In the genomic region with DNA sequence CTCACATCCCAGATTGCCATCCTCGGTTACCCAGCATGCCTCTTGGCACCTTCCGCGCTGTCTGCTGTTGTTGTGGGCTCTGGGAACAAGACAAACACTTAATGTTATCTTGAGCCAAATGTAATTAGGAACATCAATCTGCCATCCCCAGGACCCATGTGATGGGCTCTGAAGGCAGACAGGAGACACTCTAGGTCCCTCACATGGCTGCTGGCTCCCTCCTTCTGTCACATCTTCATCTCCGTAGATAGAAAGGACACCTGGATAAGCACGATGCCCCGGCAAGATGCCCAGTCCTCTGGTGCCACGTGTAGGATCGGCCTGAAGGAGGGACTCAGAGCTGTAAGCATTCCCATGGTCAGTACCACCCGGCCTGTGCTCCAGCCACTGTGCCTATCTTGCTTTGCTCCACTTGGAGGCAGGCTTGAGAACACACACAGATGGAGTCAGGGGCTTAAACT, we compare ENCODE assay signal across 21 mouse cellular contexts. TPM values are rescaled to one million over a fixed set of nuclear protein-coding genes. Genes with fewer than 3 reads are reported as not detected.
A peak's percentile ranks its signal among the peaks of the same experiment; 100 is the strongest.
DNase-seq lines count a peak whose midpoint lies in the region; ATAC-seq lines count a peak whose summit lies in the region.
"Had no signal": no experiment of that assay in that cellular context is flagged by ENCODE, and none has a peak within 500 bp of the region (broad histone marks: within the 10 kb centered on the region; RNA-seq: fewer than 3 reads in every experiment).

No protein-coding gene starts in this region.

- H3K4me2 ChIP-seq in hindbrain, embryonic 13.5 days, result no peak overlapping the region
- no peak overlapping the region for H3K4me2 ChIP-seq in hindbrain, embryonic 12.5 days (replicated peaks)
- H3K4me2 ChIP-seq in forebrain, embryonic 14.5 days (ENCODE audit: low read length), result no peak overlapping the region
- H3K4me2 ChIP-seq: heart, embryonic 13.5 days; liver, embryonic 12.5 days; lung, embryonic 14.5 days; midbrain, embryonic 12.5 days had no signal

- WGBS in hindbrain, embryonic 13.5 days, result 76% methylated on average over 9 of the region's 9 CpGs
- 79% methylated on average over 9 of the region's 9 CpGs for WGBS in hindbrain, embryonic 12.5 days
- WGBS in forebrain, embryonic 14.5 days, result 72% methylated on average over 9 of the region's 9 CpGs

- H3K27me3 ChIP-seq in hindbrain, embryonic 13.5 days, result 0 out of 2 replicates have a peak, but pooled peaks cover 5% of the 10 kb centered on the region
- H3K27me3 ChIP-seq in hindbrain, embryonic 12.5 days, result no peaks in the 10 kb centered on the region
- H3K27me3 ChIP-seq in forebrain, embryonic 14.5 days (replicated peaks; ENCODE audit: control insufficient read depth, insufficient read depth, low read length), result no peaks in the 10 kb centered on the region

- ATAC-seq in hindbrain, embryonic 13.5 days (ENCODE audit: low FRiP score), result no peak
- no peak for ATAC-seq in hindbrain, embryonic 12.5 days (ENCODE audit: low FRiP score)
- ATAC-seq in forebrain, embryonic 14.5 days, result no peak
- ATAC-seq: activated CD4-positive, CD25-positive, alpha-beta regulatory T cell, adult 4 months; liver, embryonic 12.5 days; Patski had no signal

- H3K4me1 ChIP-seq in hindbrain, embryonic 13.5 days (replicated peaks), result peaks cover 87% of the 10 kb centered on the region
- H3K4me1 ChIP-seq in hindbrain, embryonic 12.5 days, result peaks cover 67% of the 10 kb centered on the region
- H3K4me1 ChIP-seq in forebrain, embryonic 14.5 days (ENCODE audit: control insufficient read depth, insufficient read depth, low read length), result peaks cover 56% of the 10 kb centered on the region

- H3K36me3 ChIP-seq in hindbrain, embryonic 13.5 days, result no peaks in the 10 kb centered on the region
- H3K36me3 ChIP-seq in hindbrain, embryonic 12.5 days, result no peaks in the 10 kb centered on the region
- H3K36me3 ChIP-seq in forebrain, embryonic 14.5 days (ENCODE audit: control insufficient read depth, insufficient read depth, low read length), result no peaks in the 10 kb centered on the region
- H3K36me3 ChIP-seq: heart, embryonic 13.5 days; liver, embryonic 12.5 days; midbrain, embryonic 12.5 days had no signal

- DNase-seq in MN1 (ENCODE audit: low spot score), result peak; percentile 51
- DNase-seq in cerebellum, adult 9-11 months, result peak; percentile 79
- no peak for DNase-seq in forebrain, embryonic 14.5 days (ENCODE audit: low spot score)
- DNase-seq in thymus, postnatal 36 days, result no peak
- no peak for DNase-seq in urinary bladder, postnatal 14 days (ENCODE audit: low spot score)
- no peak for DNase-seq in yolk sac, embryonic 10.5 days (ENCODE audit: low spot score)
- DNase-seq: adrenal gland, postnatal 14 days; gastrocnemius, adult 2 months; heart, postnatal 4 days; kidney, adult 18-20 months; kidney, postnatal 25 days; lung, embryonic 14.5 days had no signal

- H3K27ac ChIP-seq in hindbrain, embryonic 13.5 days, result peak overlapping the region; percentile 89; the same call in 1 of the 2 replicates
- no peak overlapping the region for H3K27ac ChIP-seq in hindbrain, embryonic 12.5 days
- peak overlapping the region; percentile 75 for H3K27ac ChIP-seq in forebrain, embryonic 14.5 days (ENCODE audit: low read depth, low read length)
- H3K27ac ChIP-seq: gastrocnemius, adult 2 months; heart, embryonic 13.5 days; liver, embryonic 12.5 days; macrophage; midbrain, embryonic 12.5 days had no signal

- no peak overlapping the region for H3K9ac ChIP-seq in hindbrain, embryonic 13.5 days
- H3K9ac ChIP-seq in hindbrain, embryonic 12.5 days, result no peak overlapping the region
- H3K9ac ChIP-seq in forebrain, embryonic 14.5 days (ENCODE audit: low read length), result no peak overlapping the region
- H3K9ac ChIP-seq: heart, embryonic 13.5 days; liver, embryonic 12.5 days; lung, embryonic 14.5 days; midbrain, embryonic 12.5 days had no signal

- no peak overlapping the region for H3K4me3 ChIP-seq in hindbrain, embryonic 13.5 days
- H3K4me3 ChIP-seq in hindbrain, embryonic 12.5 days, result no peak overlapping the region
- H3K4me3 ChIP-seq in forebrain, embryonic 14.5 days (ENCODE audit: low read depth, low read length), result no peak overlapping the region
- H3K4me3 ChIP-seq: gastrocnemius, adult 2 months; heart, embryonic 13.5 days; liver, embryonic 12.5 days; midbrain, embryonic 12.5 days; myocyte had no signal

- H3K9me3 ChIP-seq in hindbrain, embryonic 13.5 days, result no peaks in the 10 kb centered on the region
- no peaks in the 10 kb centered on the region for H3K9me3 ChIP-seq in hindbrain, embryonic 12.5 days (replicated peaks)
- no peaks in the 10 kb centered on the region for H3K9me3 ChIP-seq in forebrain, embryonic 14.5 days (replicated peaks; ENCODE audit: control insufficient read depth, low read length)
- H3K9me3 ChIP-seq: heart, embryonic 13.5 days; liver, embryonic 12.5 days; midbrain, embryonic 12.5 days had no signal

RNA-seq across cellular contexts. Expression of a gene that starts 2.4 kb away (rescaled TPM):
- 34.3 and 39.0 TPM in 2 replicates for polyA plus RNA-seq in hindbrain, embryonic 13.5 days (2015; fragmentation: Nextera tagmentation; extraction: Ambion mirVana)
- 34.2 and 36.9 TPM in 2 replicates for polyA plus RNA-seq in hindbrain, embryonic 12.5 days (2016; fragmentation: Nextera tagmentation; extraction: Ambion mirVana)
- 29.0 and 33.2 TPM in 2 replicates for polyA plus RNA-seq in forebrain, embryonic 14.5 days (2014; fragmentation: Nextera tagmentation; extraction: Ambion mirVana)

Comparison
In these comparisons a context has a peak if more than half of its experiments do, and no peak if none do; other contexts are left out.
1. DNase-seq: peak in MN1 (single experiment) and cerebellum, adult 9-11 months (single experiment); none in forebrain, embryonic 14.5 days (single experiment), thymus, postnatal 36 days (0 of 2), urinary bladder, postnatal 14 days (single experiment) and yolk sac, embryonic 10.5 days (single experiment).